ENCODE assay signal across 11 mouse cellular contexts in genomic region chr2:127608986-127609385, GRCm38 (mm10). TPM values are rescaled to one million over a fixed set of nuclear protein-coding genes. Genes with fewer than 3 reads are reported as not detected.
DNase-seq lines count a peak whose midpoint lies in the region; ATAC-seq and TF ChIP-seq lines count a peak whose summit lies in the region.
"Had no signal": no experiment of that assay in that cellular context is flagged by ENCODE, and none has a peak within 500 bp of the region (broad histone marks: within the 10 kb centered on the region; RNA-seq: fewer than 3 reads in every experiment).

No protein-coding gene starts in this region.

- H3K27ac ChIP-seq in heart, embryonic 15.5 days, result no peak overlapping the region
- H3K27ac ChIP-seq in lung, embryonic 16.5 days (ENCODE audit: low read length), result no peak overlapping the region
- no peak overlapping the region for H3K27ac ChIP-seq in embryonic facial prominence, embryonic 12.5 days
- H3K27ac ChIP-seq in stomach, postnatal 0 days (replicated peaks), result no peak overlapping the region

- peaks cover 7% of the 10 kb centered on the region for H3K4me1 ChIP-seq in heart, embryonic 15.5 days (replicated peaks)
- H3K4me1 ChIP-seq in lung, embryonic 16.5 days (replicated peaks; ENCODE audit: control insufficient read depth, insufficient read depth, low read length), result no peaks in the 10 kb centered on the region
- H3K4me1 ChIP-seq in embryonic facial prominence, embryonic 12.5 days, result peaks cover 12% of the 10 kb centered on the region
- no peaks in the 10 kb centered on the region for H3K4me1 ChIP-seq in stomach, postnatal 0 days (replicated peaks; ENCODE audit: control insufficient read depth, insufficient read depth)

- no peak for TF ChIP-seq CTCF in stomach, postnatal 0 days (IDR thresholded peaks at IDR 0.05; ENCODE audit: low read depth)

- intact Hi-C loops in heart, postnatal 10 days (cut with DNase I), result loop anchor here (1.0 to 5.0 kb wide), 4 partner anchors 59 to 238 kb away; no protein-coding TSS in a partner anchor

- no peak for DNase-seq in heart, postnatal 10 days
- no peak for DNase-seq in lung, postnatal 36 days
- DNase-seq in stomach, postnatal 0 days (ENCODE audit: low spot score), result no peak
- DNase-seq in urinary bladder, adult 2 months (ENCODE audit: low spot score), result no peak
- DNase-seq: adrenal gland, postnatal 14 days; thymus, adult 2 months had no signal

- no peaks in the 10 kb centered on the region for H3K9me3 ChIP-seq in heart, embryonic 15.5 days (replicated peaks)
- no peaks in the 10 kb centered on the region for H3K9me3 ChIP-seq in lung, embryonic 16.5 days (ENCODE audit: control insufficient read depth, low read length)
- H3K9me3 ChIP-seq in embryonic facial prominence, embryonic 12.5 days, result no peaks in the 10 kb centered on the region
- no peaks in the 10 kb centered on the region for H3K9me3 ChIP-seq in stomach, postnatal 0 days (ENCODE audit: control insufficient read depth, low read length)

- peak; percentile 67; the same call in 1 of the 2 replicates for ATAC-seq in heart, embryonic 15.5 days (replicated peaks; ENCODE audit: insufficient number of reproducible peaks, insufficient read depth, low FRiP score, low read depth)
- peak; percentile 83 for ATAC-seq in lung, embryonic 16.5 days (ENCODE audit: low read depth)
- ATAC-seq in embryonic facial prominence, embryonic 12.5 days (ENCODE audit: insufficient number of reproducible peaks, insufficient read depth, low FRiP score, low TSS enrichment), result peak; percentile 71; the same call in 1 of the 2 replicates
- ATAC-seq in stomach, postnatal 0 days (ENCODE audit: low FRiP score, low TSS enrichment), result peak; percentile 65; the same call in 1 of the 2 replicates
- ATAC-seq: CD4-positive, CD25-positive, alpha-beta regulatory T cell, adult 4 months had no signal

- no peaks in the 10 kb centered on the region for H3K27me3 ChIP-seq in heart, embryonic 15.5 days
- H3K27me3 ChIP-seq in lung, embryonic 16.5 days (ENCODE audit: control insufficient read depth, insufficient read depth, low read depth, low read length), result no peaks in the 10 kb centered on the region
- no peaks in the 10 kb centered on the region for H3K27me3 ChIP-seq in embryonic facial prominence, embryonic 12.5 days
- no peaks in the 10 kb centered on the region for H3K27me3 ChIP-seq in stomach, postnatal 0 days (ENCODE audit: control insufficient read depth, insufficient read depth, low read length)

- no peak for TF ChIP-seq EP300 in stomach, postnatal 0 days (optimal IDR thresholded peaks at IDR 0.05)

- 11% methylated on average over 5 of the region's 5 CpGs for WGBS in heart, embryonic 15.5 days
- WGBS in lung, embryonic 16.5 days, result 7% methylated on average over 5 of the region's 5 CpGs
- WGBS in embryonic facial prominence, embryonic 12.5 days, result 5% methylated on average over 5 of the region's 5 CpGs
- WGBS in stomach, postnatal 0 days, result 16% methylated on average over 5 of the region's 5 CpGs

- no peak overlapping the region for H3K4me2 ChIP-seq in heart, embryonic 15.5 days
- H3K4me2 ChIP-seq in lung, embryonic 16.5 days (ENCODE audit: low read depth, low read length), result no peak overlapping the region
- no peak overlapping the region for H3K4me2 ChIP-seq in embryonic facial prominence, embryonic 12.5 days (replicated peaks)
- no peak overlapping the region for H3K4me2 ChIP-seq in stomach, postnatal 0 days (replicated peaks; ENCODE audit: low read depth)

- peaks cover 16% of the 10 kb centered on the region for H3K36me3 ChIP-seq in heart, embryonic 15.5 days
- H3K36me3 ChIP-seq in lung, embryonic 16.5 days (ENCODE audit: control insufficient read depth, insufficient read depth, low read length), result peaks cover 10% of the 10 kb centered on the region; the same call in 1 of the 2 replicates
- peaks cover 25% of the 10 kb centered on the region for H3K36me3 ChIP-seq in embryonic facial prominence, embryonic 12.5 days
- H3K36me3 ChIP-seq in stomach, postnatal 0 days (ENCODE audit: control insufficient read depth, insufficient read depth, low read length), result no peaks in the 10 kb centered on the region

- H3K4me3 ChIP-seq in heart, embryonic 15.5 days, result no peak overlapping the region
- no peak overlapping the region for H3K4me3 ChIP-seq in lung, embryonic 16.5 days (ENCODE audit: low read length)
- no peak overlapping the region for H3K4me3 ChIP-seq in embryonic facial prominence, embryonic 12.5 days
- H3K4me3 ChIP-seq in stomach, postnatal 0 days (ENCODE audit: low read depth, low read length), result no peak overlapping the region

- H3K9ac ChIP-seq in heart, embryonic 15.5 days, result no peak overlapping the region
- no peak overlapping the region for H3K9ac ChIP-seq in lung, embryonic 16.5 days (ENCODE audit: low read length)
- H3K9ac ChIP-seq in embryonic facial prominence, embryonic 12.5 days, result no peak overlapping the region
- H3K9ac ChIP-seq in stomach, postnatal 0 days (ENCODE audit: low read length), result no peak overlapping the region

RNA-seq across cellular contexts. Expression of gene Mrps5, which starts 22.0 kb away (rescaled TPM):
- polyA plus RNA-seq in heart, embryonic 15.5 days (2015; fragmentation: Nextera tagmentation; extraction: Ambion mirVana), result 123 and 132 TPM in 2 replicates
- 100 to 1,000 TPM in 1 of 2 experiments, 10 to 100 TPM in 1; 97.3 to 122 TPM for total RNA-seq in heart, postnatal 10 days (2021)
- polyA plus RNA-seq in lung, embryonic 16.5 days (2015; fragmentation: Nextera tagmentation; extraction: Ambion mirVana), result 114 and 120 TPM in 2 replicates
- 139 TPM in 2 replicates for polyA plus RNA-seq in embryonic facial prominence, embryonic 12.5 days (2016; fragmentation: Nextera tagmentation; extraction: Ambion mirVana)
- polyA plus RNA-seq in stomach, postnatal 0 days (2015; fragmentation: Nextera tagmentation; extraction: Ambion mirVana), result 87.0 and 90.2 TPM in 2 replicates
- polyA plus RNA-seq in urinary bladder, adult 2 months (2012; rRNA removed), result 57.9 and 68.3 TPM in 2 replicates

RNA-seq across cellular contexts. Expression of gene Zfp661, which starts 22.1 kb away (rescaled TPM):
- polyA plus RNA-seq in heart, embryonic 15.5 days (2015; fragmentation: Nextera tagmentation; extraction: Ambion mirVana), result 2.2 and 2.8 TPM in 2 replicates
- total RNA-seq in heart, postnatal 10 days (2021), result 1 to 10 TPM; 1.3 to 1.8 TPM
- polyA plus RNA-seq in lung, embryonic 16.5 days (2015; fragmentation: Nextera tagmentation; extraction: Ambion mirVana), result 4.2 and 4.3 TPM in 2 replicates
- polyA plus RNA-seq in embryonic facial prominence, embryonic 12.5 days (2016; fragmentation: Nextera tagmentation; extraction: Ambion mirVana), result 7.3 and 7.5 TPM in 2 replicates
- polyA plus RNA-seq in stomach, postnatal 0 days (2015; fragmentation: Nextera tagmentation; extraction: Ambion mirVana), result 1.9 TPM in 2 replicates
- polyA plus RNA-seq in urinary bladder, adult 2 months (2012; rRNA removed), result 5.5 and 5.9 TPM in 2 replicates

RNA-seq across cellular contexts. Expression of gene Mal, which starts 47.5 kb away (rescaled TPM):
- polyA plus RNA-seq in heart, embryonic 15.5 days (2015; fragmentation: Nextera tagmentation; extraction: Ambion mirVana), result 3.8 and 4.2 TPM in 2 replicates
- total RNA-seq in heart, postnatal 10 days (2021), result 1 to 10 TPM; 1.4 to 2.1 TPM
- polyA plus RNA-seq in lung, embryonic 16.5 days (2015; fragmentation: Nextera tagmentation; extraction: Ambion mirVana), result 21.4 and 30.2 TPM in 2 replicates
- 0.43 and 0.62 TPM in 2 replicates for polyA plus RNA-seq in embryonic facial prominence, embryonic 12.5 days (2016; fragmentation: Nextera tagmentation; extraction: Ambion mirVana)
- 192 and 213 TPM in 2 replicates for polyA plus RNA-seq in stomach, postnatal 0 days (2015; fragmentation: Nextera tagmentation; extraction: Ambion mirVana)
- polyA plus RNA-seq in urinary bladder, adult 2 months (2012; rRNA removed), result 113 and 133 TPM in 2 replicates
- total RNA-seq: hematopoietic stem cell, adult 5-6 weeks had no signal
- polyA plus RNA-seq: CD4-positive, CD25-positive, alpha-beta regulatory T cell, adult 4 months had no signal
